Mouse (Mus musculus) v-Abl transformed pro-B cells (cell line): ENCODE results near the gene Itgb1bp2.
"Not testable (repeated sequence)": the region's sequence is repeated elsewhere in the genome, so short reads cannot be mapped to it uniquely, and the experiment has no call there.

Experiments
- in situ Hi-C, 2 experiments: fragments of 400-800 bp; cut with MboI; formaldehyde crosslinking; loops; one replicate each; pipeline ENCODE4 v1.15.1; 2025; ENCODE audit not compliant: unreplicated experiment in 2 of 2

Itgb1bp2 gene

DNA sequence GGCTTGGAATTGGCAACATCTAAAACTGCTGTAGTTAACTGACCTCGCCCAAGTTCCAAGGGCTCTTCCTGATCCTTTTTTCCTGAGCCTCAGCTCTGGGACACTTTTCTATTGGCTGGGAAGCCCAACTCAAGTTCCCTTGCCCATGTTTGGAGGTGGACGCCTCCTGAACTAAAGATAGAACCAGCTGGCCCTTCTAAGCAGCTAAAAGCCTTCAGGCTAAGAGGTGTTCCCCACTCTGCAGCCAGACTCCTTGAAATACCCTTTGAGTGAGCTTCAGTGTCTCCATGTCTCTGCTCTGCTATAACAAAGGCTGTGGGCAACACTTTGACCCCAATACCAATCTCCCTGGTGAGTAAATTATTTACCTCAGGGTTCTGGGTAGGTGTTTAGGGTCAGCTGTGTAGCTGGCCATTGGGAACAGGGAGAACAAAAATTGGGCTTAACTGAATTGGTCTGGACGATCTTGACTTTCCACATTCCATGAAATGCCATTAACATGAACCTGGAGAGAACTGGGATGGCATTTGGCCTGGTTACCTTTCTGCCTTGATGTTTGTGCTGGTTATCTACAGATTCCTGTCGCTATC, at the start of gene Itgb1bp2:
Itgb1bp2 (plus strand) TSS at position 203 of the 590 bp plus-strand sequence.
- in situ Hi-C loops, result loop anchor here in 1 of 2 experiments (10.0 kb wide), 2 partner anchors 106 to 216 kb away; no protein-coding TSS in a partner anchor

DNA sequence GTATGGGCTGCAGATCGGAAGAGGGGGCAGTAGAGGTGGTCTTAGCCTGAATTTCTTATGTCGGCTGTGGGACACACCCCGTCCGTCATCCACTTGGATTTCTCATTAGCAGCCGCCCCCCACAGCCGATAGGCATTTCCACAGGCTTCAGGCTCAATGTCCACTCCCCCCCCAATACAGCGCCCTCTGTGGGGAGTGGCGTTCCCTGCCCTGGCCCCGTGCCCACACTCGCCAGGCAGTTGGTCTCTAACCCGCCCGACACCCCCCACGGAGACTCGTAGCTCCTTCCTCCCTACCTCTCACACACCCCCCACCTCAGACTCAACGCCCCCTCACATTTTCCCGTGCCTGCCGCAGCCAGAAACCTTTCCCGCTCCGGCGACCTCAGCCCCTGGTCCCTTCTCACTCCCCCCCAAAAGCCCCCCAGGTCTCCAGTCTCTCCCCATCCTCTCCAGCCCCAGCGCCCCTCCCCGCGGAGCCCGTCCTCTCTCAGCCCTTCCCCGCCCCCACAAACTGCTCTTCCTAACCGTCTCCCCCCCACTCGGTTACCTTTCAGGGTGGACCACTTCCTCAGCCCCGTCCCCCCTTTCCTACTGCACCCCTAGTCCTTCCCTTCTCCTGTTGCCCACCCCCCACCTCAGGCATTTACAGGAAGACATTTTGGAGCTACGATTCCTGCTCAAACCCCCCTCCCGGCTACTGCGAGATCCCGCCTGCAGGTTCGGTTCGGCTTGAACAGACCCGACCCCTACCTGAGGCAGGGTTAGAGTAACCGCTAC, 29.8 kb upstream of the Itgb1bp2 start:
- in situ Hi-C loops, result no loop called here

DNA sequence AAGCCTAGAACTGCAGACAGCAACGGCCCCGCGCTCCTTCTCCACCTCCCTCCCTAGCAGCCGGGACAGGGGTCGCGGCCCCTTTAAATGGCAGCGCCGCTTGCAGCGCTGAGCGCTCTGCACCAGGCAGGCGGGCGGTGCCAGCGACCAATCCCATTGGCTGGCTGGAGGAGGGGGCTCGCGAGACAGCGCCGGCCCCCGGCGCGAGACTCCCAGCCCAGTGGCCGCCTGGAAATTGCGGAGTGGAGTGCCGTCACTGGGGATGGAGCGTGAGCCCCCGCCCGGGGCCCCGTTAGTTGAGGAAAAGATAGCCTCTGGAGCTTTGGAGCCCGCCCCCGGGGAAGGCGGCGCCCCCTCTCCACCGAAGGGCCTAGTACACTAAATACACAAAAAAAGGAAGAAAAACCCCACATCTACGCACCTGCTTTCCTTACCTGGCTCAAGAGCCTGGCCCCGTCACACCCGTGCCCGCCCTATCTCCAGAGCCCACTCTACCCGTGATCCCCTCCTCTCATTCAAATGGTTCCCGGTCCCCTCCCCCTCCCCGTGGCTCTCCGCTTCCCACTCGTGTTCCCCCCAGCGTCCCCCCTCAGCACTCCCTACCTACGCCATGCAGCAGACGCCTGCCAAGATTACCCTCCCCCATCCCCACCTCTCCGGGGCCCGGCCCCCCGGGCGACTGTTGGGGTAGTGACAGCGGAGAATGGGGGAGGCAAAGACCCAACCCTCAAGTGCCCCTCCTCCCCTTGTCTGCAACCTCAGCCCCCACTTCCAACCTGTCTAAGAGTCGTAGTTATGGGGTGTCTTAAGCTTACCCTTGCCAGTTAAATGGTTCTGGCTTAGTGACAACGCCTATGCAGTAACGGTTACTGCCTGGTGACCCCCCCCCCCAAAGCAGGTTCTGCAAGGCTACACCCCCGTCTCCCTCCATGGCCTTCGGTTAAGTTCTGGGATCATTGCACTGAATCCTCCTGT, 28.9 kb upstream of the Itgb1bp2 start:
- in situ Hi-C loops, result loop anchor here in 1 of 2 experiments (10.0 kb wide), 1 partner anchor 85 kb away; no protein-coding TSS in a partner anchor

DNA sequence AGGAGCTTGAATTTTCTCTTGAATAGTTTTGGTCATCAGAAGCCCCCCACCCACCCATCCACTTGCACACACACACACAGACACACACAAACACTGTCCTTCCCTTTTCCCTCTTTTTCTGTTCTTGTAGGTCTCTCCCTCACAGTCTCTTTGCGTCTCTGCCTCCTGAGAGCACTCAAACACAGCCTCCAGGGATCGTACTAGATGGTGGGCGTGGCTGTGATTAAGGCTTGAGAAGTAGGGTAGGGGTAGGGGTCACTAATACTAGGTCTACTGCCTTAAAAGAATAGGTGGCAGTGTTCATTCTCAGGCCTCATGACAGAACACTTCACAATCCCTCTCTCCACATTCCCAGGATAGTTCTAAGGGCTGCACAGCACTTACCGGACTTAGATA, 28.2 kb upstream of the Itgb1bp2 start, which contains the start of gene Zmym3:
Zmym3 (minus strand) TSS at position 150 of the 396 bp plus-strand sequence.
- in situ Hi-C loops, result loop anchor here in 1 of 2 experiments (10.0 kb wide), 1 partner anchor 86 kb away; no protein-coding TSS in a partner anchor

DNA sequence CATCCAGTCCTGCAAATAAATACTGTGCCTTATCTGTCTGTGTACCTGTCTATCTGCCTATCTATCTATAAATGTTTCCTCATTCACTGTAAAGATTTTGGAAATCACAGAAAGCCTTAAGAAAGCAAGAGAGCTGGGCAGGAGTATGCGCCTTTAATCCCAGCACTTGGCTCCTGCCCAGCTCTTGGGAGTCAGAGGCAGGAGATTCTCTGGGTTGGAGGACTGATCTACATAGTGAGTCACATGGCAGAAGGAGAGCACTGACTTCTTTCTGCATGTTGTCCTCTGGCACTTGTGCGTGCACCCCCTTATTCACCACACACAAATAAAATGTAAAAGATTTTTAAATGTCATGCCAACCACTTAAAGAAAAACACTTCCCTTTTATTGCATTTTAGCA, 25.4 kb upstream of the Itgb1bp2 start:
- in situ Hi-C loops, result loop anchor here in 1 of 2 experiments (10.0 kb wide), 1 partner anchor 89 kb away; no protein-coding TSS in a partner anchor

DNA sequence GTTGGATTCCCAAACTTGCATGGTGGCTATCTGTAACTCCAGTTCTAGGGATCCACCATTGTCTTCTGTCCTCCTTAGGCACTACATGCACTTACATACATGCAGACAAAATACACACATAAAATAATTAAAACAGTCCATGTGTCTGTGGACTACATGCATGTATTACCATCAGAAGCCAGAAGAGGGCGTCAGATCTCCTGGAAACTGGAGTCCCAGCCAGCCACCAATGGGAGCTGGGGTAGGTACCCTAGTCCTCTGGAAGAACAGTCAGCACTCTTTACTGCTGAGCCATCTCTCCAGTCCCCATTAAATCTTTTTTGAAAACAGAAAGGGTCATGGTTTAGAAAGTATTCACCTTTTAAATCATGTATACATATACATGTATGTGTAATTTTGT, 21.1 kb upstream of the Itgb1bp2 start:
- in situ Hi-C loops, result loop anchor here in 1 of 2 experiments (10.0 kb wide), 1 partner anchor 93 kb away; no protein-coding TSS in a partner anchor

DNA sequence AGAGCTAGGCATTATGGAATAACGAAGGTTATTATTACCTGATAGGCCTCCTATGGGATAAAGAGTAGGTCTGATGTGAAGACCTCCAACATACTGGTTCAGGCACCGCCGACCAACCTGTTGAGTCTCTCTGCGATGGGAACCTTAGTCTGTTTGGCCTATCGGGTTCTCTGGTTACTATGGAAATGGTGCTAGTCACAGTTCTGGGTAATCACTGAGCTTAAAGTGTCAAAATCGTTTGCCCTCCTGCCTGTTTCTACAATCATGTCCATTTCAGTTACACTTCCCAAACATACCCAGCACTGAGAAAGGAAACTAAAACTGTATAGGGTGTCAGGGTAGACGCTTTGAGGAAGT, 20.1 kb upstream of the Itgb1bp2 start:
- in situ Hi-C loops, result loop anchor here in 1 of 2 experiments (10.0 kb wide), 1 partner anchor 94 kb away; no protein-coding TSS in a partner anchor

DNA sequence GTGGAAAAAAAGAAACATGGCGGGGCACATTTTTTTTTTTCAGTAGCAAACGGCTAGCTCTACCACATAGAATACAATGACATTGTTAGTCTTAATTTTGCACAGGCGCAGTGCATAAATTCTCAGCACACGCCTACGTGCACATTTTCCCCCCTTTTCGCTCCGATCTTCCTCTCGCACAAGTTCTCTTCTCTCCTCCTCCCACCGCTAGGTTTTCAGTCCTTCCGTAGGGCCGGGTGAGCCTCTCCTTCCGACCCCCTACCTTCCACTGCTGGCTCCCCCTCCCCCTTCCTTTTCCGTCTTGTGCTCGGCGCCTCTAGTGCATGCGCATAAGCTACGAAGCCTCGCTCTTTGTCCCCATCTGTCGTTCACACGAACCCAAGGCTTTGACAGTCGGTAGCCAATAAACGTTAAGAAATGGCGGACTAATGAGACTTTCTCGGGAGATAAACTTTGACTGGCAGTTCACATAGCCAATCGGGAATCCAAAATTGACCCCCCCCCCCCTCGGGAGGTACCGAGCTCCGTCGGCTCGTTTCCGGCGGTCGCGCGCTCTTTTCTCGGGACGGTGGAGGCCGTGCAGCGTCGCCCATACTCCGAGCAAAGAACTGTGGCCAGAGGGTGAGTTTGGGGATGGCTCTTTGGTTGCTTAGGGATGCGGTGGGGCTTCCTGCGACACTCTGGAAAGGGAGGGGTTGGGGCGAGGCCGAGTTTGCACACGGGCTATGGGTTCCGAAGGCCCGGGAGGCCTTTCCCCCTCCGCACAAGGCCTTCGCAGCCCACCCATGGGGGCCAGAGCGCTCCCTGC, 19.5 kb upstream of the Itgb1bp2 start, which contains the start of gene Nono:
Nono (plus strand) TSS at position 177 of the 808 bp plus-strand sequence.
- in situ Hi-C loops, result loop anchor here in 1 of 2 experiments (10.0 kb wide), 1 partner anchor 95 kb away; no protein-coding TSS in a partner anchor

DNA sequence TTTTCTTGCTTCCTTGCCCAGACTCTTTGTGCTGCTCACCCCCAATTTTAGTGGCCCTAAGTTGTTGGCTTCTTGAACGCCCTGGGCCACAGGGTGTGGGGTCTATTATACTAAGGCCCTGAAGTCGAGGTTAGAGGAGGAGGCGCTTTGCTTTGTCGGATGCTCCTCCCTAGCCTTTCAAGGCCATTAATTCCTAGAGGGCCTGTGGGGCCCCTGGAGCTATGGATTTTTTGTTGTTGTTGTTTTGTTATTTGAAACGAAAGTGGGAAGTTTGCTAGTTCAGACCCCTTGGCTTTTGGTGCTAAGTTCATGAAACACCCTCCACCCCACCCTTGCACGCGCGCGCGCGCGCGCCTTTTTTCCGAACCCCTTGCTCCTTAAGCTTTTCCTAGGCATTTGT, 18.9 kb upstream of the Itgb1bp2 start:
- in situ Hi-C loops, result loop anchor here in 1 of 2 experiments (10.0 kb wide), 1 partner anchor 95 kb away; no protein-coding TSS in a partner anchor

DNA sequence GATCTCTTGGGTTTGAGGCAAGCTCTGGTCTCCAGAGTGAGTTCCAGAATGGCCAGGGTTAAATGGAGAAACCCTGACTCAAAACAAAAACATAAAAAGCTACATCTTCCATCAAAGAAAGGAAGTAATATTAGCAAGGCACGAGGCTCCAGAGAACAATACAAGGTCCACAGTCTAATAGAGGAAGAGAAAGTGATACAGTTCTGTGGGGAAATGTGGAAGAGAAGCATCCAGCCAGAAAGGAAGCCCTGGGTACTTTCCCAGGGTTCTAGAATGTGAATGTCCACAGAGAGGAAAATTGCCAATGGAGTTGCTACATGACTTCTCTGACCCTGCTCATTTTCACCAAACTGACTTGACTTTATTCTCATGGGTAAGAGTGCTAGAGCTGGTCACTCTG, 2.3 kb downstream of the Itgb1bp2 start:
- in situ Hi-C loops, result loop anchor here in 1 of 2 experiments (25.0 kb wide), 1 partner anchor 111 kb away; no protein-coding TSS in a partner anchor

DNA sequence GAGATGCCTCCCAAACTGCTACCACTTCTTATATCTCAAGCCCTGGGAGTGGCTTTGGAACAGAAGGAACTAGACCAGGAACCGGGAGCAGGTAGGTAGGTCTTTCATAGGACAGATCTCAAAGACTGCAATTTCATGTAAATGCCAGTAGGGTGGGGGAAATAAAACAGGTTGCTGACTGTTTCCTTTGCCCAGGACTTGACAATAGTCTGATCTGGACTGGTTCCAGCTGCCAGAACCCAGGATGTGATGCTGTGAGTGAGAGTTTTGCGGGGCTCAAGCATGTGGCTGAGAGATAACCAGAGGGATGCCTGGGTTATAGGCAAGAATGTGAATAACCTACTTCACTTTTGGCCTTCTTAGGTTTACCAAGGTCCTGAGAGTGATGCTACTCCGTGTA, 2.7 kb downstream of the Itgb1bp2 start:
- in situ Hi-C loops, result loop anchor here in 1 of 2 experiments (25.0 kb wide), 1 partner anchor 111 kb away; no protein-coding TSS in a partner anchor

DNA sequence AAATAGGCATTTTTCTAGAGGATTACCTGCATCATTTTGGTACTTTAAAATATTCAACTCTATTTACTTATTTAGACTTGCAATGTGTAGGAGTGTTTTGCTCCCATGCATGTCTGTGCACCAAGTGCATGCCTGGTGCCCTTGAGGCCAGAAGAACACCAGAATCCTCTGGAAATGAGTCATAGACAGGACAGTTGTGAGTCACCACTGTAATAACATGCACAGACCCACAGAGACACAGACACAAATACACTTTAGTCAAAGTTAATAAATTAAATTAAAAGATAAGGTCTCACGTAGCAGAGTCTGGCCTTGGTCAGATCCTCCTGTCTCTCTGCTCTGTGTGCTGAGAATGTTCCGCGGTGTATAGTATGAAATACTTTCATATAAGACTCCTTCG, 23.3 kb downstream of the Itgb1bp2 start:
- in situ Hi-C loops, result loop anchor here in 1 of 2 experiments (25.0 kb wide), 1 partner anchor 90 kb away; no protein-coding TSS in a partner anchor

DNA sequence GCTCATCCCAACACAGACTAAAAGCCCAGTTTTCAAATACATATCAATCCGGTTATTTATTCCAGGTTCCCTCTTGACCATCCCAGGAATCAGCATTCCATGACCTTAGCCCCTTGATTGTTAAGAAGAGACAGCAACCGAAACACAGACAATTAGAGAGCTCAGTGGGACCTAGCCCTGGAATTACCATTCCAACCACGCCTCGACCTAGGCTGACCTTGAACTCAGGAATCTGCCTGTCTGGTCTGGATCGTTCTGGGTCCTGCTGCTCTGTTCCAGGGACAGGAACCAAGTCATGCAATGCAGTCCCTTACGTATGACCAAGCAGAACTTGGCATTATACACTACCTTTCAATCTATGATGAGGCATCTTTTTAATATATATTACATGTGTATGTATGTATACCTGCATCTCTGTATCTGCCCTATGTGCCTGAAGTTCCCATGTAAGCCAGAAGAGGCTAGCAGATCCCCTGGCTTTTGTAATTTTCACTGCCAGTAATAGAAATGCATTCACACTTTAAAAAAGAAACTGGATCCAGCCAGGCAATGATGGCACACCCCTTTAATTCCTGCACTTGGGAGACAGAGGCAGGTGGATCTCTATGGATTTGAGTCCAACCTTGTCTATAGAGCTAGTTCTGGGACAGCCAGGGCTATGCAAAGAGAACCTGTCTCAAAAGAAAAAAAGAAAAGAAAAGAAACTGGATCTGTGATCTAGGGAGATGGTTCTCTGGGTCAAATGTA, 32.9 kb downstream of the Itgb1bp2 start:
- in situ Hi-C loops, result no loop called here

DNA sequence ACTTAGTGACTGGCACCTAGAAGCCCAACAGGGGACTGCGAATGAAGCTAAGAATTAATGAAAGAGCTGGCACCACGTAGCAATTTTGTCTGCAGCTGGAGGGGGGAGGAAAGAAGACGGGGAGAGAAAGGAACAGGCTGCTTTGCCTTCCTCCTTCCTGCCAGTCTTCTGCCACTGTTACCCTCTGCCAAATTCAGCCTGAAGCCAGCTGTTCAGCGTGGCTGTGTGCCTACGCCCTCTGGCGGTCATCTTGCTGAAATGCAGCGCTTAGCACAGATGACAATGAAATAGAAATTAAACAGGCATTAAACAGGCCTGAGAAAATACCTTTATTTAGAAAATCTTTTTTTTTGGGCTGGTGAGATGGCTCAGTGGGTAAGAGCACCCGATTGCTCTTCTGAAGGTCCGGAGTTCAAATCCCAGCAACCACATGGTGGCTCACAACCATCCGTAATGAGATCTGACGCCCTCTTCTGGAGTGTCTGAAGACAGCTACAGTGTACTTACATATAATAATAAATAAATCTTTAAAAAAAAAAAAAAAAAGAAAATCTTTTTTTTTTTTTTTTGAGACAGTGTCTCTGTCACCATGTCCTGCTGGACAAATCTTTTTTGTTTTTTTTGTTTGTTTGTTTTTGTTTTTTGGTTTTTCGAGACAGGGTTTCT, 37.7 kb downstream of the Itgb1bp2 start:
- in situ Hi-C loops, result not testable (repeated sequence)
